Mouse (Mus musculus) bone marrow, adult 2 months (tissue): ENCODE measurements at regions not wholly inside any gene's neighbourhood (a gene's known extent, or its start where the extent isn't known, plus 50 kb on each side); places are given as distances from the start of the nearest gene placed in this dataset.

Source experiments
- CTCF ChIP-seq: fragments of 200-500 bp; IDR thresholded peaks from 2 replicates; pipeline ENCODE4 v1.5.1; 2011; ENCODE audit warnings: low read length, control low read depth; ENCODE audit not compliant: control insufficient read depth, insufficient read depth
- POLR2A ChIP-seq: fragments of 200-500 bp; IDR thresholded peaks from 2 replicates; pipeline ENCODE4 v1.6.1; 2011; ENCODE audit warnings: low read depth, mild to moderate bottlenecking, control low read depth, low read length, borderline replicate concordance; ENCODE audit not compliant: control insufficient read depth

GRCm38 (mm10) chr15:85663757-85664431 is 70.9 kb upstream of the Ppara start:
- no peak for TF ChIP-seq CTCF
- no peak for TF ChIP-seq POLR2A
